Mouse (Mus musculus) central nervous system, embryonic 11.5 days (tissue): ENCODE results near the gene Caly. TPM values are rescaled to one million over a fixed set of nuclear protein-coding genes. Genes with fewer than 3 reads are reported as not detected.

ENCODE experiments used
- polyA plus RNA-seq: library from polyadenylated mRNA; depleted of rRNA; stranded (reverse); fragments of >200 nt; gene quantifications from 2 replicates; pipeline ENCODE4 v1.2.3, GENCODE M21; 2012; rRNA removed

Caly gene
- 6.7 and 10.7 TPM in 2 replicates for polyA plus RNA-seq

DNA sequence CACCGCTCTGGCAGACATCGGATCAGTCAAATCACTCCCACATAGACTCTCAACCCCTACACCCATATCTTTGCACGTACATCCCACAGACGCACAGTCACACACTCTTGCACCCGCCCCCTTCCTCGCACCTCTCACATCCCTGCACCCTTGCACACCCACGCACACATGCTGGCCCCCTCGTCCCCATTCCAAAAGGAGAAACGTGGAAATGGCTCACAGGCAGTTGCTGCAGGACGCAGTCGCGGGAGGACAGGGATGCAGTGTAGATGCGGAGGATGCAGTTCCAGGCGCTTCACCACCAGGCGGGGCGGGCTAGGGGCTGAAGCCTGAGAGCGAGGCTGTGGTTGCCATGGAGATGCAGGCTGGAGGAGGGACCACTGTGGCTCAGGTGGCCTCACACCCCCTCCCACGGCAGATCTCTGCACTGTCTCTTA lies at the start of gene Caly:
Caly (minus strand) TSS at position 307 of the 437 bp plus-strand sequence.

GRCm38 (mm10) chr7:140116329-140117054 lies 34.1 kb upstream of the Caly start, which contains the start of gene Echs1:
TSS of gene Echs1 (minus strand) at chr7:140116476.

DNA sequence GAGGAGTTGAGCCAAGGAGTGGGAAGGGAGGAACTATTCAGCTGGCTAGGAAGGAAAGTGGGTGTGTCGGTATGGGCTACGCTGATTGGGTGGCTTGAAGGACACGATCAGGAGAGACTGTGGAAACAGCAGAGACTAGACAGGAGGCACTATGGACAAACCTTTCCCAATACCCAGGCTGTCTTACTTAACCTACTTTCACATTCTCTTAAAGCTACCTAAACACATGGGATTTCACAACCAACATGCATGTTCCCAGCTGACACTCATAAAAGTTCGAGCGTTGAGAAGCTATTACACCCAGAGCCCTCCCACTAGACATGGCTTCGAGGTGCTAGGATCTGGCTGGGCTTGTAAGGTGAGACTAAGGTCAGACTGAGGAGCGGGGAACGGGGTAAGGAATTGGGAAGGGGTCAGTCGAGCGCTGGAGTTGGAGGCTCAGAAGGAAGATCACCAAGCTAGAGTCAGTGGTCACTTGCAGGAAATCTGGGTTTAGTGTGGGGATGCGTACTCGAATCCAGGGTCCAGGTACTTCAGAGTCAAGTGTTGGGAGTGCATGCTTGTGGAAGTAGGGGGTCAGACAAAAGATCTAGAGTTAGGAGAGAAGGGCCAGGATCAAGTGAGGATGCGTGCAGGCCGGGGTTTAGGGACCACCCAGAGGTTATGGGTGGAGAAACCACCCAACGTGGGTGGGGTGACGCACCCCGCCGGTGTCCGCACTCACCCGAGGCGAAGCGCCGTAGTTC lies 33.4 kb upstream of the Caly start, which contains the start of gene Paox:
Paox (plus strand) TSS at position 217 of the 746 bp plus-strand sequence.

DNA sequence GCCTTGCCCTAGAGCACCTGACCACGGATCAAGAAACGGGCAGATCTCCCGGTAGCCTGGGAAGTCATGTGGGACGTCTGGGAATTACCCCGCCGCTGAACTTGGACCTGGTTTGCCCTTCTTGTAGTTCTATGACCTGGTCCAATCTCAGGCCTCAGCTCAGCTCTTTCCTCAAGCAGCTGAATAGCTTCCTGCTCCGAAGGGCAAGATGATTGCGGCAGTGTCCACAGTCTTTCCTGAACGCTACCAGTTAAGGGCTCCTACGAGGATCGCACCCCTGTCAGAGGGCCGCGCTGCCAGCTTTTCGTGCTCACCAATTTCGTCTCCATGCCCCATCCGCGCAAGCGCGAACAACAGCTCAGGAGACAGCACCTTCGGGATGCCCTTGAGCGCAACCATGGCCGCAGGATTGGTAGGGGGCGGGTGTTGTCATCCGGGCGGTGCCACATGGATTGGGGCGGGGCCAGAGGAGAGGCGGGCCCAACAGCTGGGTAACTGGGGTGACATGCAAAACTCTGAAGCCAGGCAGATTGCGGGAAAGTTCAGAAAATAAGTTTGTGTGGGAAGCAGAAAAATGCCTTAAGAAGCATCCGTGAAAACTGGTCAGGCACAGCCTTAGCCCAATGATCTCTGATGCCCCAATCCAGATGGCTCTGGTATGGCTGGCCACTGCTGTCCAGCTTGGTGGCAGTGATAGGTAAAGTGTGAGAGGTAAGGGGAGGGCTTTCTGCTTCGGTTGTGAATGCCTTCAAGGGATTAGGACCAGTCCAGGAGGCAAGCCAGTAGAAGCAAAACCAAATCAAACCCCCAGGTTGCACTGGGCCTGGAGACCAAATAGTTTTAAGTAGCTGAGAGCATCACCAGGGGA lies 19.9 kb upstream of the Caly start, which contains the start of gene Fuom:
Fuom (minus strand) TSS at position 449 of the 868 bp plus-strand sequence.

GRCm38 (mm10) chr7:140092924-140093528 lies 10.7 kb upstream of the Caly start, which contains the start of gene Prap1:
TSS of gene Prap1 (plus strand) at chr7:140093395.

DNA sequence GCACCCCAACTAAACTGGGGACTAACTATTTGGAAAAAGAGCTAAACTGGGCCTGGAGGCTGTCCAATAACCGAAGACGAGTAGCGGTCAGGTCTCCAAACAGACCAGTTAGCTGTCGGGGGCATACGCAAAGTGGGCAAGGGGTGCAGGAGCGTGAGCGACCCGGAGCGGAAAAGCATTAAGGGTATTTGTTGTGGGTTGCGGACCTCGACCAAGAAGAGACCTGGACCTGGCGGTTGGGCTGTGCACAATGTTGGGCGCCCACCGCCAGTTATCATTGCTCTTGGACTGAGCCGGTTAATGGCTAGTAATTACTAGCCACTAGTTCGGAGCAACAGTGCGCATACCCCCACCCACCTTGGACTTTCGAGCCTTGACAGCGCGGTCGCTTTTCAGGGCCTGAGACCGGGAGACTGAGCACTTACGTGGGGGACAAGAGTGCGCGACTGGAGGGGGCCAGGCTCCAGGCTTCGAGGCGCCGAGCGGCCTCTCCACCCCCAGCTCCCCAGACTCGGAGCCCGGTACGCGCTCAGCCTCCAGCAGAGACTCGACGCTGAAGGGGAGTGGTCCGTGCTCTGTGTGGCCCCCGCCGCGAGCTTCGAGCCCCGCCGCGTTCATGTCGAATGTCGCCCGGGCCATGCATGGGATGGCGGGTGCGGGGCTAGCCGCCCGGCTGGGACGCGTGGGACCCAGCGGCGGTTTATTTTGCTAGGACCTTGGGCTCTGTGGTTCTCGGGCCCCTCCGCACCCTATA lies 33.8 kb downstream of the Caly start, which contains the start of gene Msx3:
Msx3 (minus strand) TSS at position 729 of the 754 bp plus-strand sequence.

GRCm38 (mm10) chr7:140036281-140037170 lies 45.8 kb downstream of the Caly start, which contains the start of the genes Zfp511 and Tubgcp2:
TSS of gene Zfp511 (plus strand) at chr7:140036391.
TSS of gene Tubgcp2 (minus strand) at chr7:140036669.

Other genes starting within 250 kb of the Caly start
- gene Adgra1, start 248.4 kb downstream of the Caly start, polyA plus RNA-seq, result 3.7 and 4.0 TPM in 2 replicates
- 1.1 and 1.2 TPM in 2 replicates for gene Kndc1, start 187.9 kb downstream of the Caly start, polyA plus RNA-seq
- gene Utf1, start 138.8 kb downstream of the Caly start, polyA plus RNA-seq, result 0.04 and 0.30 TPM in 2 replicates
- gene 6430531B16Rik, start 103.8 kb downstream of the Caly start, polyA plus RNA-seq, result 0.48 and 0.53 TPM in 2 replicates
- gene Adam8, start 90.0 kb downstream of the Caly start, polyA plus RNA-seq, result 9.3 and 9.4 TPM in 2 replicates
- 51.6 and 53.6 TPM in 2 replicates for gene Zfp511, start 46.2 kb downstream of the Caly start, polyA plus RNA-seq
- gene Tubgcp2, start 45.9 kb downstream of the Caly start, polyA plus RNA-seq, result 47.7 and 68.0 TPM in 2 replicates
- 10.2 and 11.3 TPM in 2 replicates for gene Msx3, start 33.5 kb downstream of the Caly start, polyA plus RNA-seq
- gene Prap1, start 10.8 kb upstream of the Caly start, polyA plus RNA-seq, result 1.5 TPM in 1 of 2 replicates, not detected in the other
- 20.8 and 23.8 TPM in 2 replicates for gene Fuom, start 19.9 kb upstream of the Caly start, polyA plus RNA-seq
- gene Paox, start 33.3 kb upstream of the Caly start, polyA plus RNA-seq, result 8.5 and 9.3 TPM in 2 replicates
- 94.1 and 116 TPM in 2 replicates for gene Echs1, start 33.9 kb upstream of the Caly start, polyA plus RNA-seq
- 31.4 and 49.2 TPM in 2 replicates for gene Mtg1, start 55.0 kb upstream of the Caly start, polyA plus RNA-seq
- gene Sprn, start 72.3 kb upstream of the Caly start, polyA plus RNA-seq, result 0.80 and 0.83 TPM in 2 replicates
- not detected in 2 replicates for gene Olfr522, start 82.2 kb upstream of the Caly start, polyA plus RNA-seq
- gene Olfr523, start 90.7 kb upstream of the Caly start, polyA plus RNA-seq, result not detected in 2 replicates
- gene Olfr524, start 123.4 kb upstream of the Caly start, polyA plus RNA-seq, result not detected in 2 replicates
- 0.04 TPM in 1 of 2 replicates, not detected in the other for gene Cd163l1, start 135.7 kb upstream of the Caly start, polyA plus RNA-seq
- gene 5830411N06Rik, start 164.7 kb upstream of the Caly start, polyA plus RNA-seq, result not detected in 2 replicates
- not detected in 2 replicates for gene Olfr525, start 238.3 kb upstream of the Caly start, polyA plus RNA-seq